Mouse (Mus musculus) forebrain, embryonic 16.5 days (tissue): Measurements from ENCODE around the gene Tspear. TPM values are rescaled to one million over a fixed set of nuclear protein-coding genes. Genes with fewer than 3 reads are reported as not detected.

Experiments
- ATAC-seq: fragments of 200-750 bp; cut with Nextera tagmentation; 2 replicates; pipeline ENCODE4 v1.8.0; 2017; ENCODE audit warnings: mild to moderate bottlenecking, moderate library complexity
- H3K27ac ChIP-seq: fragments of 300-500 bp; sonication (generic); 2 replicates; pipeline ENCODE4 v1.5.1; 2014; ENCODE audit warnings: low read length, control low read depth
- H3K27me3 ChIP-seq: fragments of 300-500 bp; sonication (generic); replicated peaks from 2 replicates; pipeline ENCODE4 v1.6.1; 2014; ENCODE audit warnings: low read length; ENCODE audit not compliant: control insufficient read depth, insufficient read depth
- H3K36me3 ChIP-seq: fragments of 300-500 bp; sonication (generic); 2 replicates; pipeline ENCODE4 v1.6.1; 2014; ENCODE audit not compliant: control insufficient read depth, insufficient read depth
- H3K4me1 ChIP-seq: fragments of 300-500 bp; sonication (generic); replicated peaks from 2 replicates; pipeline ENCODE4 v1.6.1; 2014; ENCODE audit warnings: low read length; ENCODE audit not compliant: control insufficient read depth, insufficient read depth
- H3K4me2 ChIP-seq: fragments of 300-500 bp; sonication (generic); 2 replicates; pipeline ENCODE4 v1.6.1; 2014; ENCODE audit warnings: mild to moderate bottlenecking, low read length, control low read depth
- H3K4me3 ChIP-seq: fragments of 300-500 bp; sonication (generic); replicated peaks from 2 replicates; pipeline ENCODE4 v1.5.1; 2014; ENCODE audit warnings: mild to moderate bottlenecking, low read length, control low read depth
- H3K9ac ChIP-seq: fragments of 300-500 bp; sonication (generic); replicated peaks from 2 replicates; pipeline ENCODE4 v1.6.1; 2014; ENCODE audit warnings: low read depth, low read length, control low read depth
- H3K9me3 ChIP-seq: fragments of 300-500 bp; sonication (generic); 2 replicates; pipeline ENCODE4 v1.6.1; 2016; ENCODE audit warnings: low read length; ENCODE audit not compliant: control insufficient read depth
- WGBS: fragments of 180-500 bp; shearing (Covaris S2); extraction: QIAGEN DNeasy Blood & Tissue Kit; methylation state at CpG from one replicate; pipeline ENCODE4 v1.1.7; 2014; 5-methylcytosine and 5-hydroxymethylcytosine counted together
- microRNA counts: library from miRNA; unstranded; fragments of <30 nt; microRNA quantifications from one replicate; lab custom pipeline; 2016
- microRNA-seq: library from miRNA; unstranded; fragments of <30 nt; microRNA quantifications from one replicate; pipeline ENCODE4, GENCODE M21; 2017
- polyA plus RNA-seq: library from polyadenylated mRNA; unstranded; fragments of >200 nt; fragmentation: Nextera tagmentation; extraction: Ambion mirVana; gene quantifications from 2 replicates; pipeline ENCODE4 v1.2.1, GENCODE M21; 2015

Gene Tspear
- polyA plus RNA-seq, 1 experiment from 2014 or later: 0.30 TPM

DNA sequence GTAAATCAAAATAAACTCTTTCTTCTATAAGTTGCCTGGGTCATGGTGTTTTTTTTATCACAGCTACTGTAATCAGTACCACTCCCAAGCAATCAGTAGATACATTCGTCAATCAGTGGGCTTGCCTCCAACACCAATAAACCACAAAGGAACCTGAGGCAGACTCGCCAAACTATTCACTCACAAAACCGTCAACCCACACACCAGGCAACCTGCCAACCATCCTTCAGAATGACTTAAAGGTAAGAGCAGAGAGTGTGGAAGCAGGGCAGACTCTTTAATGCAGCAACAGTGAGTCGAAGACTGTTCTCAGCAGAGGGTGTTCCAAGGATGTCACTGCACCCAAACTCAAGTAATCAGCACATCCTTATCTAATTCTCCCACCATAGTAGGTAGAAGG lies 236.3 kb downstream of the Tspear start:
- Histone ChIP-seq H3K4me2 (no peak overlapping the region), H3K9me3 (no peaks in the 10 kb centered on the region), H3K27me3 (no peaks in the 10 kb centered on the region), H3K36me3 (no peaks in the 10 kb centered on the region), H3K4me1 (no peaks in the 10 kb centered on the region), H3K9ac (no peak overlapping the region), H3K27ac (no peak overlapping the region), H3K4me3 (no peak overlapping the region)
- 59% methylated on average over 4 of the region's 4 CpGs for WGBS
- ATAC-seq: no peak

DNA sequence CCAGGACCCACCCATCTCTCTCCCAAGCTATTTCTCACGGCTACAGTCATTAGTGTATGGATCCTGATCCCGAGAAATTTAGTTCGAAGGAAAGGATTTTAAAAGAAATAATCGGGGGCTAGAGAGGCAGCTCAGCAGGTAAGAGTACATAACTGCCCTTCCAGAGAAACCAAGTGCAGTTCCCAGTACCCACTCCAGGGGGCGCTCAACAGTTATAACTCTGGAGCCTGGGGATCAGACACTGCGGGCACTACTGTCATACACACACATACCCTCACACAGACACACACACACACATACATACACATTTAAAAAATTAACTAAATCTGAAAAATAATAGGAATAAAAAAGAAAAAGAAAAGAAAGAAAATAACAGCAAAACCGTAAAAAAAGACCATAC lies 239.8 kb downstream of the Tspear start:
- H3K9ac ChIP-seq: no peak overlapping the region
- H3K27me3 ChIP-seq: no peaks in the 10 kb centered on the region
- no peaks in the 10 kb centered on the region for H3K9me3 ChIP-seq
- no peak overlapping the region for H3K4me2 ChIP-seq
- H3K36me3 ChIP-seq: no peaks in the 10 kb centered on the region
- WGBS: 44% methylated on average over 7 of the region's 7 CpGs
- no peak overlapping the region for H3K4me3 ChIP-seq
- H3K4me1 ChIP-seq: no peaks in the 10 kb centered on the region
- no peak for ATAC-seq
- H3K27ac ChIP-seq: no peak overlapping the region

DNA sequence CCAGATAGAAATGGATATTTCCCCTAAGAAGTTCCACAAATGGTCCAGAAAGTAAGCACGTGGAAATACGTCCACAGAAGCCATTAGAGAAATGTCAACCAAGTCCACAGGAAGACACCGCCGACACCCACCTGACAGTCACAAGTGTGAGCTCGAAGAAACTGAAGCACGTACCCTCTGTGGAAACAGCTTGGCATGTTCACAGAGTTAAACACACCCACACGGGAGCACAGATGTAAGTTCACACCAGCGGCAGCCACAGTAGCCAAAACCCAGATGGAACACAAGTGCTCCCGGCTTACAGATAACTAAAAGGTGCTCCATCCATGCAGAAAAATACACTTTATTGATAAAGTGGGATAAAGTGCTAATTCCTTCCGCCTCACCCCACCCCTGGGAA lies 241.0 kb downstream of the Tspear start:
- WGBS: 87% methylated on average over 10 of the region's 10 CpGs
- ATAC-seq: no peak
- H3K4me3 ChIP-seq: no peak overlapping the region
- no peak overlapping the region for H3K9ac ChIP-seq
- H3K4me2 ChIP-seq: no peak overlapping the region
- no peaks in the 10 kb centered on the region for H3K9me3 ChIP-seq
- no peaks in the 10 kb centered on the region for H3K27me3 ChIP-seq
- no peak overlapping the region for H3K27ac ChIP-seq
- no peaks in the 10 kb centered on the region for H3K36me3 ChIP-seq
- H3K4me1 ChIP-seq: no peaks in the 10 kb centered on the region

MicroRNAs encoded within 50 kb of the gene (microRNA counts, 519-probe panel; counts per million panel counts)
- 1,688 counts per million, percentile 18 among the panel's probes with 10 or more counts for microRNA mmu-miR-1930 (lab: Ali Mortazavi, UCI)

Small RNAs within 50 kb of the gene (microRNA-seq; reads per million reads assigned to microRNA genes)
- gene Mir1930: 13.3 reads per million, percentile 32 among the genes with 10 or more reads in this experiment

Other genes starting within 250 kb of the Tspear start
- gene Fam207a, start 170.8 kb upstream of the Tspear start, polyA plus RNA-seq: 41.6 and 42.8 TPM in 2 replicates
- 0.80 and 0.85 TPM in 2 replicates for gene Itgb2, start 156.3 kb upstream of the Tspear start, polyA plus RNA-seq
- gene Pttg1ip, start 104.8 kb upstream of the Tspear start, polyA plus RNA-seq: 73.3 and 80.5 TPM in 2 replicates
- gene Sumo3, start 80.5 kb upstream of the Tspear start, polyA plus RNA-seq: 335 and 349 TPM in 2 replicates
- gene Gm49325, start 80.4 kb upstream of the Tspear start, polyA plus RNA-seq: 1.2 and 8.4 TPM in 2 replicates
- 107 and 114 TPM in 2 replicates for gene Ube2g2, start 64.3 kb upstream of the Tspear start, polyA plus RNA-seq
- gene Gm19402, start 4.2 kb downstream of the Tspear start, polyA plus RNA-seq: not detected in 2 replicates
- not detected in 2 replicates for gene Gm9508, start 10.7 kb downstream of the Tspear start, polyA plus RNA-seq
- gene Gm10272, start 20.1 kb downstream of the Tspear start, polyA plus RNA-seq: not detected in 2 replicates
- not detected in 2 replicates for gene Gm10024, start 24.9 kb downstream of the Tspear start, polyA plus RNA-seq
- not detected in 2 replicates for gene Gm10142, start 29.2 kb downstream of the Tspear start, polyA plus RNA-seq
- gene Krtap12-1, start 34.0 kb downstream of the Tspear start, polyA plus RNA-seq: not detected in 2 replicates
- gene Gm10100, start 39.9 kb downstream of the Tspear start, polyA plus RNA-seq: not detected in 2 replicates
- gene Gm18596, start 56.1 kb downstream of the Tspear start, polyA plus RNA-seq: not detected in 2 replicates
- gene Gm9736, start 64.8 kb downstream of the Tspear start, polyA plus RNA-seq: not detected in 2 replicates
- gene Gm3233, start 73.1 kb downstream of the Tspear start, polyA plus RNA-seq: not detected in 2 replicates
- gene Gm3238, start 84.8 kb downstream of the Tspear start, polyA plus RNA-seq: not detected in 2 replicates
- not detected in 2 replicates for gene Gm7138, start 90.4 kb downstream of the Tspear start, polyA plus RNA-seq
- not detected in 2 replicates for gene Gm3250, start 96.0 kb downstream of the Tspear start, polyA plus RNA-seq
- not detected in 2 replicates for gene Gm7137, start 101.6 kb downstream of the Tspear start, polyA plus RNA-seq
- gene Gm9639, start 108.5 kb downstream of the Tspear start, polyA plus RNA-seq: not detected in 2 replicates
- not detected in 2 replicates for gene Gm19668, start 112.6 kb downstream of the Tspear start, polyA plus RNA-seq
- gene Gm9507, start 125.3 kb downstream of the Tspear start, polyA plus RNA-seq: not detected in 2 replicates
- gene Gm2696, start 128.1 kb downstream of the Tspear start, polyA plus RNA-seq: not detected in 2 replicates
- not detected in 2 replicates for gene Krtap10-4, start 140.5 kb downstream of the Tspear start, polyA plus RNA-seq
- gene Krtap10-10, start 149.4 kb downstream of the Tspear start, polyA plus RNA-seq: not detected in 2 replicates
- gene Gm36176, start 160.2 kb downstream of the Tspear start, polyA plus RNA-seq: not detected in 2 replicates
- gene Gm10318, start 166.3 kb downstream of the Tspear start, polyA plus RNA-seq: not detected in 2 replicates
- gene Gm3285, start 175.4 kb downstream of the Tspear start, polyA plus RNA-seq: not detected in 2 replicates
- 10.9 and 15.7 TPM in 2 replicates for gene Lrrc3, start 216.0 kb downstream of the Tspear start, polyA plus RNA-seq